Mouse (Mus musculus) heart, embryonic 15.5 days (tissue): Measurements from ENCODE around the gene Sec16a. TPM values are rescaled to one million over a fixed set of nuclear protein-coding genes. Genes with fewer than 3 reads are reported as not detected.

Experiments used
- ATAC-seq: fragments of 200-750 bp; cut with Nextera tagmentation; replicated peaks from 2 replicates; pipeline ENCODE4 v1.8.0; 2017; ENCODE audit warnings: low read depth, moderate TSS enrichment; ENCODE audit not compliant: insufficient number of reproducible peaks, insufficient read depth, low FRiP score
- H3K27ac ChIP-seq: fragments of 300-500 bp; sonication (generic); 2 replicates; pipeline ENCODE4 v1.5.1; 2015; ENCODE audit warnings: mild to moderate bottlenecking, inconsistent platforms
- H3K27me3 ChIP-seq: fragments of 300-500 bp; sonication (generic); 2 replicates; pipeline ENCODE4 v1.6.1; 2015; ENCODE audit warnings: inconsistent platforms
- H3K36me3 ChIP-seq: fragments of 300-500 bp; sonication (generic); 2 replicates; pipeline ENCODE4 v1.6.1; 2015; ENCODE audit warnings: mild to moderate bottlenecking, inconsistent platforms
- H3K4me1 ChIP-seq: fragments of 300-500 bp; sonication (generic); replicated peaks from 2 replicates; pipeline ENCODE4 v1.6.1; 2015; ENCODE audit warnings: inconsistent platforms
- H3K4me2 ChIP-seq: fragments of 300-500 bp; sonication (generic); 2 replicates; pipeline ENCODE4 v1.6.1; 2015; ENCODE audit warnings: inconsistent platforms, mild to moderate bottlenecking, moderate library complexity
- H3K4me3 ChIP-seq: fragments of 300-500 bp; sonication (generic); 2 replicates; pipeline ENCODE4 v1.5.1; 2015; ENCODE audit warnings: mild to moderate bottlenecking, inconsistent platforms
- H3K9ac ChIP-seq: fragments of 300-500 bp; sonication (generic); 2 replicates; pipeline ENCODE4 v1.6.1; 2015; ENCODE audit warnings: mild to moderate bottlenecking, inconsistent platforms
- H3K9me3 ChIP-seq: fragments of 300-500 bp; sonication (generic); replicated peaks from 2 replicates; pipeline ENCODE4 v1.6.1; 2016; ENCODE audit warnings: inconsistent platforms
- WGBS: fragments of 180-500 bp; shearing (Covaris S2); methylation state at CpG from one replicate; pipeline ENCODE4 v1.1.7; 2015; ENCODE audit warnings: mixed read lengths; 5-methylcytosine and 5-hydroxymethylcytosine counted together
- polyA plus RNA-seq: library from polyadenylated mRNA; unstranded; fragments of >200 nt; fragmentation: Nextera tagmentation; extraction: Ambion mirVana; gene quantifications from 2 replicates; pipeline ENCODE4 v1.2.1, GENCODE M21; 2015

Gene Sec16a
- polyA plus RNA-seq, 1 experiment from 2014 or later, result 10.5 TPM

DNA sequence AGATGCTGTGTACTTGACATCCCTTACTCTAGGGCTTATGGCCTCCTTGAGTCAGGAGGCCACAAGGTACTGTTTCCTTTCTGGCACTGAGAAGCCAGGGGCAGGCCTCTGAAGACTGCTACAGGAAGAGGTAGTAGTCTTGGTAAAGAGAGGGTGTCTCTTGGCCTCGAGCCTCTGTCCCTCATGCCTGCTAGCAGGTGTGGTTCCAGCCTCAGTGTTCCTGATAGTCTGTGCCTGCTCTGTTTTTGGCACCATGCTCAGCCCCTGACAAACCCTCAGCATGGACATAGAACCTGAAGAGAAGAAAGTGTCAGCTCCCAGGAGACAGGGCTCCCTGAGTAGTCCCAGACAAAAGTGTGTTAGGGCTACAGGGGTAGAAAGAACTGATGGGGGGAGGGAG lies 2.4 kb upstream of the Sec16a start:
- H3K27me3 ChIP-seq, result no peaks in the 10 kb centered on the region
- peaks cover 58% of the 10 kb centered on the region for H3K4me1 ChIP-seq
- H3K4me3 ChIP-seq, result no peak overlapping the region
- no peak overlapping the region for H3K4me2 ChIP-seq
- H3K27ac ChIP-seq, result no peak overlapping the region
- H3K9me3 ChIP-seq, result no peaks in the 10 kb centered on the region
- ATAC-seq, result no peak
- no peak overlapping the region for H3K9ac ChIP-seq
- WGBS, result 68% methylated on average over 1 of the region's 1 CpGs
- no peaks in the 10 kb centered on the region for H3K36me3 ChIP-seq

DNA sequence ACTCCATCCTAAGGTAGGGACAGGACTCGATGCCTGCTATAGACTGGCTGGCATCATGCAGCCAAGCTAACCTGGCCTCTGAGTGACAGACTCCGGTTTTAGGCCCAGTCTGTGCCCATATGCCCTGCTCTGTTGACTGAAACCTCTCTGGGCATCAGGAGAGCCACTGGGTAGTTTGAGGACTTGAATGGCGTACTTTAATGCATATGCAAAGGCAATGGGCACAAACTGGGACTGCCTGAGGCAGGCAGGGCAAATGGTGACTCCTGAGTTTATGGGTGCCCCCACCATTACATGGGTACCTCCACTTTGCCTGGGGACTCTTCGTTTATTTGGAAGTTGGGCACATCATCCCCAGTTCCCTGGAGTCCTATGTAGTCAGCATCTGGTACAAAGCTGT lies 1.7 kb upstream of the Sec16a start:
- peaks cover 2% of the 10 kb centered on the region; the same call in 1 of the 2 replicates for H3K36me3 ChIP-seq
- peak overlapping the region; percentile 98 for H3K27ac ChIP-seq
- peak overlapping the region; percentile 77 for H3K4me2 ChIP-seq
- no peaks in the 10 kb centered on the region for H3K27me3 ChIP-seq
- peaks cover 58% of the 10 kb centered on the region for H3K4me1 ChIP-seq
- peak overlapping the region; percentile 76 for H3K9ac ChIP-seq
- peak overlapping the region; percentile 85 for H3K4me3 ChIP-seq
- no peak for ATAC-seq
- WGBS, result 65% methylated on average over 4 of the region's 4 CpGs
- no peaks in the 10 kb centered on the region for H3K9me3 ChIP-seq

- peak; percentile 86 for ATAC-seq
- H3K36me3 ChIP-seq, result peaks cover 10% of the 10 kb centered on the region
- peak overlapping the region; percentile 76 for H3K9ac ChIP-seq
- peaks cover 51% of the 10 kb centered on the region for H3K4me1 ChIP-seq
- WGBS, result under 1% methylated on average over 44 of the region's 44 CpGs
- H3K4me2 ChIP-seq, result peak overlapping the region; percentile 77
- no peaks in the 10 kb centered on the region for H3K9me3 ChIP-seq
- peak overlapping the region; percentile 98 for H3K27ac ChIP-seq
- H3K27me3 ChIP-seq, result no peaks in the 10 kb centered on the region
- peak overlapping the region; percentile 85 for H3K4me3 ChIP-seq
These were observed 840 bp upstream of the Sec16a start for GRCm38 (mm10) chr2:26445666-26446445.

DNA sequence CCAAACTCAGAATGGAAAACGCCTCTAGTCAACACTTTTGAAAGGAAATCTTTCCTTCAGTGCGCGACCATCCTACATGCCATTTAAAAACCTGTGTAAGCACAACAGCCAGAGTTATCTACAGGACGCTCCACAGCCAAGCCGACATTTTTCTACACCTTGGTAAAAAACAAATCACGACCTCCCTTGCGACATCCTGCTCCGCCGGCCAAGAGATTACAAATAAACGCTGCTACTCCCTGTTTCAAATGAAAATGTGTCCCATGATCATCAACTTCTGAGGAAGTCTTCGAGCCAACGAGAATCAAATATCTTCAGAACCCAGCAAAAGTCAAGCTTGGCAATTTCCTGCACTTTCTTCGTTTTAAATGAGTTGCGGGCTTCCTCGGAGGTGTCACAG lies 648 bp downstream of the Sec16a start:
- H3K4me1 ChIP-seq, result peaks cover 41% of the 10 kb centered on the region
- ATAC-seq, result no peak
- H3K27ac ChIP-seq, result peak overlapping the region; percentile 90
- no peaks in the 10 kb centered on the region for H3K9me3 ChIP-seq
- peak overlapping the region; percentile 86 for H3K9ac ChIP-seq
- peak overlapping the region; percentile 79 for H3K4me2 ChIP-seq
- H3K36me3 ChIP-seq, result peaks cover 24% of the 10 kb centered on the region
- no peaks in the 10 kb centered on the region for H3K27me3 ChIP-seq
- peak overlapping the region; percentile 85 for H3K4me3 ChIP-seq
- 1% methylated on average over 15 of the region's 15 CpGs for WGBS

DNA sequence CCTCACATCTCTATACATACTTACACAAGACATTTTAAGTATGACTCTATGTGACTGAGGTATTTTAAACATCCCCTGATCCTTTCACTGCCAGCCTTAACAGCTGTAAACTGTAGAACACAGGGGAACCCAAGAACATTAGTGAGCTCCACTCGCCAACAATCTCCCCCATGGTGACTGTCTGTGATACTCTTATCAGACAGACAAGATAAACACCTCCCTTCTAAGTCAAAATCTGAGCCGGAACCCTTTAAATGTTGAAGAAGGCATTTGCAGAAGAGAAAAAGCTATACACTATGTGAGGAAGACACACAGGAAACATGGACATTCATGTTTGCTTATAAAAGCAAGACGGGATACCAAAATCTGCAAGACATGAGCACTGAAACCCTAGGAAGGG lies 1.1 kb downstream of the Sec16a start:
- H3K4me3 ChIP-seq, result peak overlapping the region; percentile 85
- H3K4me2 ChIP-seq, result peak overlapping the region; percentile 79
- H3K9ac ChIP-seq, result peak overlapping the region; percentile 86
- 13% methylated on average over 3 of the region's 3 CpGs for WGBS
- H3K27me3 ChIP-seq, result no peaks in the 10 kb centered on the region
- H3K9me3 ChIP-seq, result no peaks in the 10 kb centered on the region
- peaks cover 28% of the 10 kb centered on the region for H3K36me3 ChIP-seq
- ATAC-seq, result no peak
- peak overlapping the region; percentile 90; the same call in 1 of the 2 replicates for H3K27ac ChIP-seq
- H3K4me1 ChIP-seq, result peaks cover 38% of the 10 kb centered on the region

DNA sequence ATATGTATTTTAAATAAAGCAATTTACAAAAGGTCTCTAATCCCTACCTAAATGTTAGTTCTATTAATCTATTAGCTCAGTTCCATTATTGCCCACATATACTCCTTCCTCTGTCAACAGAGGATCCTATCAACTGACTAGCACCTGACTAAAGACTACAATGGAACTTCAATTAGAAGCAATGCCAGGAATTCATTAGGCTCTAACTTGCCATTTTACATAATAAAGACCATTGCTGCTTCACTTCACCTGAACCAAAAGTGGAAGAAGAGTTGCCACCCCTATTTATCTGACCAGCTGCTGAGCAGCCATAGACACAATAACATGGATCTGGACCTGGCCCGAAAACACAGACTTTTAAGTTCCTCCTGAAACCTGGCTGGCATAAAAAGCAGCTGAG lies 2.2 kb downstream of the Sec16a start:
- H3K9ac ChIP-seq, result no peak overlapping the region
- H3K4me1 ChIP-seq, result peaks cover 39% of the 10 kb centered on the region
- no peaks in the 10 kb centered on the region for H3K9me3 ChIP-seq
- WGBS, result 88% methylated on average over 1 of the region's 1 CpGs
- no peak overlapping the region for H3K27ac ChIP-seq
- no peak for ATAC-seq
- H3K36me3 ChIP-seq, result peaks cover 39% of the 10 kb centered on the region
- no peaks in the 10 kb centered on the region for H3K27me3 ChIP-seq
- H3K4me3 ChIP-seq, result no peak overlapping the region
- no peak overlapping the region for H3K4me2 ChIP-seq

- Histone ChIP-seq H3K9ac (no peak overlapping the region), H3K4me3 (no peak overlapping the region), H3K27me3 (no peaks in the 10 kb centered on the region), H3K4me1 (peaks cover 35% of the 10 kb centered on the region), H3K36me3 (peaks cover 41% of the 10 kb centered on the region), H3K27ac (no peak overlapping the region), H3K4me2 (no peak overlapping the region), H3K9me3 (no peaks in the 10 kb centered on the region)
- no peak for ATAC-seq
- 61% methylated on average over 5 of the region's 5 CpGs for WGBS
These were observed 3.3 kb downstream of the Sec16a start for GRCm38 (mm10) chr2:26441688-26442087.

DNA sequence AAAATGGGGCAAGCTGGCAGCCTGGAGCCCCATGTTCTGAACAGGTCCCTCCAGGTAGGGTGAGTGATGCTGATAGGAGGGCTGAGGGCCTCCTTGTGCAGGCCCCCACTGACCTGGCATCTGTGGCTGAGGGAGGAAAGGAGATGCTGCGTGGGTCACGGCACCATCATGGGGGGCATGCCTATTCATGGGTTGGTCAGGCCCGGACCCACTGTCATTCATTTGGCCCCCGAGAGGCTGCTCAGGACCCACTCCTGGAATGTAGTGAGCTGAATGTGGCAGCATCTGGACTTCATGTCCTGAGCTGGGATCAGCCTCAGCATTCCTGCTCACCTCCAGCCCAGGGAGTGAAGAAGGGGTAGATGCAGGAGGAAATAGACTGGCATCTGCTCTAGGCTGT lies 3.8 kb downstream of the Sec16a start:
- 90% methylated on average over 4 of the region's 4 CpGs for WGBS
- H3K9me3 ChIP-seq, result no peaks in the 10 kb centered on the region

GRCm38 (mm10) chr2:26439671-26440070 lies 5.3 kb downstream of the Sec16a start:
- Histone ChIP-seq H3K4me3 (no peak overlapping the region), H3K4me2 (no peak overlapping the region), H3K9me3 (no peaks in the 10 kb centered on the region), H3K9ac (no peak overlapping the region), H3K27me3 (no peaks in the 10 kb centered on the region), H3K27ac (no peak overlapping the region), H3K4me1 (peaks cover 28% of the 10 kb centered on the region), H3K36me3 (peaks cover 56% of the 10 kb centered on the region)
- 82% methylated on average over 6 of the region's 6 CpGs for WGBS
- ATAC-seq, result no peak

More for the DNA sequence above, 3.8 kb downstream of the Sec16a start:
- Histone ChIP-seq H3K9ac (no peak overlapping the region), H3K27ac (no peak overlapping the region), H3K4me3 (no peak overlapping the region), H3K4me2 (no peak overlapping the region), H3K27me3 (no peaks in the 10 kb centered on the region), H3K36me3 (peaks cover 41% of the 10 kb centered on the region), H3K4me1 (peaks cover 31% of the 10 kb centered on the region)
- no peak for ATAC-seq

GRCm38 (mm10) chr2:26438373-26438772 lies 6.6 kb downstream of the Sec16a start:
- H3K9me3 ChIP-seq, result no peaks in the 10 kb centered on the region
- H3K4me1 ChIP-seq, result peaks cover 18% of the 10 kb centered on the region
- no peak for ATAC-seq
- H3K9ac ChIP-seq, result no peak overlapping the region
- peaks cover 69% of the 10 kb centered on the region for H3K36me3 ChIP-seq
- H3K27ac ChIP-seq, result no peak overlapping the region
- H3K27me3 ChIP-seq, result no peaks in the 10 kb centered on the region
- WGBS, result 85% methylated on average over 7 of the region's 7 CpGs
- H3K4me3 ChIP-seq, result no peak overlapping the region
- H3K4me2 ChIP-seq, result no peak overlapping the region

DNA sequence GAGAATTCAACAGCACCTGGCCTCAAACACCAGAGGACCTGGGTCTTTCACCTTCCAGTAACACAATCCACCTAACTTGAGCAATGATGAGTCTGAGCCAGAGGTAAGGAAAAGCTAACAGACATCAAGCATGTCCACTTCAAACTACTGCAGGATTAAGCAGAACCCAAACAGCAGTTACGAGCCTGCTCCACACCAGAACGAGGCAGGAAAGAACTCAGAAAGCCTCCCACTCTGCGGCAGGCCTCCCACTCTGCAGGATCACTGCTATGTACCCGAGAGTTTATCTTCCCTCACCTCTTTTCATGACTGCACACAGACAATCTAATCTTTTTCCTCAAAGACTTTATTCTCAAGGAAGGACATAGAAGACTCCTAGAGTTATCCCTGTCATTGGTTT lies 7.8 kb downstream of the Sec16a start:
- Histone ChIP-seq H3K9ac (no peak overlapping the region), H3K27ac (no peak overlapping the region), H3K36me3 (peaks cover 78% of the 10 kb centered on the region), H3K9me3 (no peaks in the 10 kb centered on the region), H3K4me2 (no peak overlapping the region), H3K27me3 (no peaks in the 10 kb centered on the region), H3K4me1 (peaks cover 13% of the 10 kb centered on the region), H3K4me3 (no peak overlapping the region)
- 47% methylated on average over 4 of the region's 4 CpGs for WGBS
- no peak for ATAC-seq
